Mouse (Mus musculus): ENCODE results near the gene Gosr1. TPM values are rescaled to one million over a fixed set of nuclear protein-coding genes. Genes with fewer than 3 reads are reported as not detected.
A peak's percentile ranks its signal among the peaks of the same experiment; 100 is the strongest.

Gene Gosr1
- polyA plus RNA-seq, 2 experiments, result 24.7 to 36.3 TPM

- ATAC-seq (ENCODE audit: low FRiP score, low read depth), result no peak
- Histone ChIP-seq H3K27me3 (ENCODE audit: control insufficient read depth, insufficient read depth, low read length) (no peaks in the 10 kb centered on the region), H3K36me3 (ENCODE audit: control insufficient read depth, insufficient read depth, low read length) (peaks cover 63% of the 10 kb centered on the region), H3K4me3 (replicated peaks; ENCODE audit: low read length) (no peak overlapping the region), H3K4me1 (ENCODE audit: control insufficient read depth, insufficient read depth, low read length) (no peaks in the 10 kb centered on the region), H3K9ac (ENCODE audit: low read depth, low read length, severe bottlenecking) (no peak overlapping the region), H3K4me2 (replicated peaks; ENCODE audit: low read depth, low read length, severe bottlenecking) (no peak overlapping the region), H3K27ac (replicated peaks; ENCODE audit: low read depth, low read length) (no peak overlapping the region), H3K9me3 (ENCODE audit: control insufficient read depth, low read length) (no peaks in the 10 kb centered on the region)
- TF ChIP-seq POLR2A (IDR thresholded peaks at IDR 0.05; ENCODE audit: borderline replicate concordance, extremely low read depth, insufficient read depth, insufficient read length), result no peak
- peak; percentile 75 for DNase-seq (ENCODE audit: low spot score)
- 92% methylated on average over 1 of the region's 1 CpGs for WGBS
Measured at GRCm38 (mm10) chr11:76789252-76789651, 25.9 kb upstream of the Gosr1 start.

GRCm38 (mm10) chr11:76775533-76775932 is 12.2 kb upstream of the Gosr1 start:
- Histone ChIP-seq H3K4me1 (ENCODE audit: control insufficient read depth, insufficient read depth, low read length) (0 out of 2 replicates have a peak, but pooled peaks cover 6% of the 10 kb centered on the region), H3K4me2 (replicated peaks; ENCODE audit: low read depth, low read length, severe bottlenecking) (no peak overlapping the region), H3K27ac (replicated peaks; ENCODE audit: low read depth, low read length) (no peak overlapping the region), H3K4me3 (replicated peaks; ENCODE audit: low read length) (no peak overlapping the region), H3K9ac (ENCODE audit: low read depth, low read length, severe bottlenecking) (no peak overlapping the region), H3K27me3 (ENCODE audit: control insufficient read depth, insufficient read depth, low read length) (no peaks in the 10 kb centered on the region), H3K36me3 (ENCODE audit: control insufficient read depth, insufficient read depth, low read length) (peaks cover 11% of the 10 kb centered on the region; the same call in 1 of the 2 replicates), H3K9me3 (ENCODE audit: control insufficient read depth, low read length) (no peaks in the 10 kb centered on the region)
- ATAC-seq (ENCODE audit: low FRiP score, low read depth) (no peak), DNase-seq (ENCODE audit: low spot score) (no peak)
- TF ChIP-seq POLR2A (IDR thresholded peaks at IDR 0.05; ENCODE audit: borderline replicate concordance, extremely low read depth, insufficient read depth, insufficient read length), result no peak
- WGBS, result 84% methylated on average over 8 of the region's 8 CpGs

- ATAC-seq (ENCODE audit: low FRiP score, low read depth), result no peak
- WGBS, result 53% methylated on average over 3 of the region's 3 CpGs
Measured at GRCm38 (mm10) chr11:76773811-76774210, 10.4 kb upstream of the Gosr1 start.

GRCm38 (mm10) chr11:76770566-76770965 is 7.2 kb upstream of the Gosr1 start:
- Histone ChIP-seq H3K27me3 (ENCODE audit: control insufficient read depth, insufficient read depth, low read length) (no peaks in the 10 kb centered on the region), H3K9ac (ENCODE audit: low read depth, low read length, severe bottlenecking) (no peak overlapping the region), H3K27ac (replicated peaks; ENCODE audit: low read depth, low read length) (no peak overlapping the region), H3K4me3 (replicated peaks; ENCODE audit: low read length) (no peak overlapping the region), H3K4me1 (ENCODE audit: control insufficient read depth, insufficient read depth, low read length) (0 out of 2 replicates have a peak, but pooled peaks cover 6% of the 10 kb centered on the region), H3K36me3 (ENCODE audit: control insufficient read depth, insufficient read depth, low read length) (no peaks in the 10 kb centered on the region), H3K9me3 (ENCODE audit: control insufficient read depth, low read length) (no peaks in the 10 kb centered on the region), H3K4me2 (replicated peaks; ENCODE audit: low read depth, low read length, severe bottlenecking) (no peak overlapping the region)
- ATAC-seq (ENCODE audit: low FRiP score, low read depth) (no peak), DNase-seq (ENCODE audit: low spot score) (no peak)
- TF ChIP-seq POLR2A (IDR thresholded peaks at IDR 0.05; ENCODE audit: borderline replicate concordance, extremely low read depth, insufficient read depth, insufficient read length), result no peak
- 85% methylated on average over 5 of the region's 5 CpGs for WGBS

More at GRCm38 (mm10) chr11:76773811-76774210, 10.4 kb upstream of the Gosr1 start:
- no peak overlapping the region for H3K4me2 ChIP-seq (replicated peaks; ENCODE audit: low read depth, low read length, severe bottlenecking)
- H3K36me3 ChIP-seq (ENCODE audit: control insufficient read depth, insufficient read depth, low read length), result no peaks in the 10 kb centered on the region
- H3K9ac ChIP-seq (ENCODE audit: low read depth, low read length, severe bottlenecking), result no peak overlapping the region
- no peaks in the 10 kb centered on the region for H3K9me3 ChIP-seq (ENCODE audit: control insufficient read depth, low read length)
- TF ChIP-seq POLR2A (IDR thresholded peaks at IDR 0.05; ENCODE audit: borderline replicate concordance, extremely low read depth, insufficient read depth, insufficient read length), result no peak
- DNase-seq (ENCODE audit: low spot score), result peak; percentile 25
- no peaks in the 10 kb centered on the region for H3K27me3 ChIP-seq (ENCODE audit: control insufficient read depth, insufficient read depth, low read length)
- H3K27ac ChIP-seq (replicated peaks; ENCODE audit: low read depth, low read length), result no peak overlapping the region; the same call in 1 of the 2 replicates
- 0 out of 2 replicates have a peak, but pooled peaks cover 6% of the 10 kb centered on the region for H3K4me1 ChIP-seq (ENCODE audit: control insufficient read depth, insufficient read depth, low read length)
- no peak overlapping the region for H3K4me3 ChIP-seq (replicated peaks; ENCODE audit: low read length)

GRCm38 (mm10) chr11:76763741-76764122 is 353 bp upstream of the Gosr1 start:
- no peaks in the 10 kb centered on the region for H3K4me1 ChIP-seq (ENCODE audit: control insufficient read depth, insufficient read depth, low read length)
- no peak for TF ChIP-seq POLR2A (IDR thresholded peaks at IDR 0.05; ENCODE audit: borderline replicate concordance, extremely low read depth, insufficient read depth, insufficient read length)
- H3K27me3 ChIP-seq (ENCODE audit: control insufficient read depth, insufficient read depth, low read length), result no peaks in the 10 kb centered on the region
- H3K9me3 ChIP-seq (ENCODE audit: control insufficient read depth, low read length), result no peaks in the 10 kb centered on the region
- ATAC-seq (ENCODE audit: low FRiP score, low read depth), result peak; percentile 6; the same call in 1 of the 2 replicates
- peaks cover 19% of the 10 kb centered on the region for H3K36me3 ChIP-seq (ENCODE audit: control insufficient read depth, insufficient read depth, low read length)
- peak overlapping the region; percentile 91 for H3K4me3 ChIP-seq (replicated peaks; ENCODE audit: low read length)
- H3K4me2 ChIP-seq (replicated peaks; ENCODE audit: low read depth, low read length, severe bottlenecking), result no peak overlapping the region; the same call in 1 of the 2 replicates
- WGBS, result 13% methylated on average over 4 of the region's 4 CpGs
- no peak overlapping the region for H3K27ac ChIP-seq (replicated peaks; ENCODE audit: low read depth, low read length)
- peak overlapping the region; percentile 97 for H3K9ac ChIP-seq (ENCODE audit: low read depth, low read length, severe bottlenecking)
- DNase-seq (ENCODE audit: low spot score), result no peak

All from limb, embryonic 14.5 days (tissue).